Mouse (Mus musculus): Measurements from ENCODE around the gene Gm45785. TPM values are rescaled to one million over a fixed set of nuclear protein-coding genes. Genes with fewer than 3 reads are reported as not detected.

Gene Gm45785
- not detected in 2 replicates for polyA plus RNA-seq (2015; fragmentation: Nextera tagmentation; extraction: Ambion mirVana)

- H3K9me3 ChIP-seq (replicated peaks; ENCODE audit: control insufficient read depth, low read length) = no peaks in the 10 kb centered on the region
- peak within 1 kb of the TSS; percentile 97 for H3K27ac ChIP-seq (ENCODE audit: low read length)
- no peaks in the 10 kb centered on the region for H3K27me3 ChIP-seq (ENCODE audit: control insufficient read depth, insufficient read depth, low read length)
- peak within 1 kb of the TSS; percentile 95 for H3K9ac ChIP-seq (ENCODE audit: low read length)
- H3K4me3 ChIP-seq (replicated peaks; ENCODE audit: low read length) = peak within 1 kb of the TSS; percentile 95
- peaks cover 24% of the 10 kb centered on the region for H3K4me1 ChIP-seq (ENCODE audit: control insufficient read depth, insufficient read depth, low read length)
- peak within 1 kb of the TSS; percentile 98 for H3K4me2 ChIP-seq (ENCODE audit: low read depth, low read length)
- under 1% methylated on average over 51 of the region's 51 CpGs for WGBS
- peak; percentile 80 for ATAC-seq (ENCODE audit: insufficient read depth, low FRiP score)
- H3K36me3 ChIP-seq (ENCODE audit: control insufficient read depth, insufficient read depth, low read length) = peaks cover 21% of the 10 kb centered on the region
Observed at GRCm38 (mm10) chr7:140855860-140856784, at the start of gene Gm45785. Gene Gm45785, minus strand, starts transcription at chr7:140856331.

- Histone ChIP-seq H3K4me3 (replicated peaks; ENCODE audit: low read length) (no peak overlapping the region), H3K4me1 (ENCODE audit: control insufficient read depth, insufficient read depth, low read length) (no peaks in the 10 kb centered on the region), H3K4me2 (ENCODE audit: low read depth, low read length) (no peak overlapping the region), H3K27ac (ENCODE audit: low read length) (no peak overlapping the region), H3K36me3 (ENCODE audit: control insufficient read depth, insufficient read depth, low read length) (no peaks in the 10 kb centered on the region), H3K9ac (ENCODE audit: low read length) (no peak overlapping the region), H3K27me3 (ENCODE audit: control insufficient read depth, insufficient read depth, low read length) (no peaks in the 10 kb centered on the region), H3K9me3 (replicated peaks; ENCODE audit: control insufficient read depth, low read length) (no peaks in the 10 kb centered on the region)
- 71% methylated on average over 2 of the region's 2 CpGs for WGBS
- ATAC-seq (ENCODE audit: insufficient read depth, low FRiP score) = no peak
Observed at GRCm38 (mm10) chr7:140905642-140906081, 49.5 kb upstream of the Gm45785 start.

- peak overlapping the region; percentile 32; the same call in 1 of the 2 replicates for H3K9ac ChIP-seq (ENCODE audit: low read length)
Observed at GRCm38 (mm10) chr7:140903212-140903611, 47.1 kb upstream of the Gm45785 start.

GRCm38 (mm10) chr7:140902036-140902875 is 46.1 kb upstream of the Gm45785 start:
- no peaks in the 10 kb centered on the region for H3K9me3 ChIP-seq (replicated peaks; ENCODE audit: control insufficient read depth, low read length)
- H3K4me3 ChIP-seq (replicated peaks; ENCODE audit: low read length) = no peak overlapping the region
- H3K36me3 ChIP-seq (ENCODE audit: control insufficient read depth, insufficient read depth, low read length) = peaks cover 2% of the 10 kb centered on the region; the same call in 1 of the 2 replicates
- no peak overlapping the region for H3K27ac ChIP-seq (ENCODE audit: low read length)
- ATAC-seq (ENCODE audit: insufficient read depth, low FRiP score) = no peak
- 0 out of 2 replicates have a peak overlapping the region, but pooled peaks have one; percentile 23 for H3K9ac ChIP-seq (ENCODE audit: low read length)
- no peak overlapping the region for H3K4me2 ChIP-seq (ENCODE audit: low read depth, low read length)
- H3K27me3 ChIP-seq (ENCODE audit: control insufficient read depth, insufficient read depth, low read length) = no peaks in the 10 kb centered on the region
- H3K4me1 ChIP-seq (ENCODE audit: control insufficient read depth, insufficient read depth, low read length) = no peaks in the 10 kb centered on the region
- WGBS = 81% methylated on average over 15 of the region's 15 CpGs

More at GRCm38 (mm10) chr7:140903212-140903611, 47.1 kb upstream of the Gm45785 start:
- WGBS = 24% methylated on average over 13 of the region's 13 CpGs
- H3K4me3 ChIP-seq (replicated peaks; ENCODE audit: low read length) = no peak overlapping the region
- no peak overlapping the region for H3K27ac ChIP-seq (ENCODE audit: low read length)
- no peaks in the 10 kb centered on the region for H3K4me1 ChIP-seq (ENCODE audit: control insufficient read depth, insufficient read depth, low read length)
- no peaks in the 10 kb centered on the region for H3K27me3 ChIP-seq (ENCODE audit: control insufficient read depth, insufficient read depth, low read length)
- H3K36me3 ChIP-seq (ENCODE audit: control insufficient read depth, insufficient read depth, low read length) = no peaks in the 10 kb centered on the region
- H3K9me3 ChIP-seq (replicated peaks; ENCODE audit: control insufficient read depth, low read length) = no peaks in the 10 kb centered on the region
- ATAC-seq (ENCODE audit: insufficient read depth, low FRiP score) = peak; percentile 51; the same call in 1 of the 2 replicates
- H3K4me2 ChIP-seq (ENCODE audit: low read depth, low read length) = no peak overlapping the region

GRCm38 (mm10) chr7:140900220-140900619 is 44.1 kb upstream of the Gm45785 start, which contains the start of gene Cox8b:
Gene Cox8b, minus strand, starts transcription at chr7:140900446.
- Histone ChIP-seq H3K4me2 (ENCODE audit: low read depth, low read length) (no peak within 1 kb of the TSS), H3K27me3 (ENCODE audit: control insufficient read depth, insufficient read depth, low read length) (no peaks in the 10 kb centered on the region), H3K27ac (ENCODE audit: low read length) (no peak within 1 kb of the TSS), H3K4me1 (ENCODE audit: control insufficient read depth, insufficient read depth, low read length) (no peaks in the 10 kb centered on the region), H3K4me3 (replicated peaks; ENCODE audit: low read length) (no peak within 1 kb of the TSS), H3K36me3 (ENCODE audit: control insufficient read depth, insufficient read depth, low read length) (peaks cover 3% of the 10 kb centered on the region; the same call in 1 of the 2 replicates), H3K9me3 (replicated peaks; ENCODE audit: control insufficient read depth, low read length) (no peaks in the 10 kb centered on the region), H3K9ac (ENCODE audit: low read length) (0 out of 2 replicates have a peak within 1 kb of the TSS, but pooled peaks have one; percentile 26)
- WGBS = 60% methylated on average over 10 of the region's 10 CpGs
- no peak for ATAC-seq (ENCODE audit: insufficient read depth, low FRiP score)

GRCm38 (mm10) chr7:140899121-140899520 is 43.0 kb upstream of the Gm45785 start:
- Histone ChIP-seq H3K36me3 (ENCODE audit: control insufficient read depth, insufficient read depth, low read length) (peaks cover 10% of the 10 kb centered on the region), H3K9ac (ENCODE audit: low read length) (no peak overlapping the region), H3K9me3 (replicated peaks; ENCODE audit: control insufficient read depth, low read length) (no peaks in the 10 kb centered on the region), H3K4me1 (ENCODE audit: control insufficient read depth, insufficient read depth, low read length) (no peaks in the 10 kb centered on the region), H3K27me3 (ENCODE audit: control insufficient read depth, insufficient read depth, low read length) (no peaks in the 10 kb centered on the region), H3K4me3 (replicated peaks; ENCODE audit: low read length) (no peak overlapping the region), H3K4me2 (ENCODE audit: low read depth, low read length) (no peak overlapping the region), H3K27ac (ENCODE audit: low read length) (no peak overlapping the region)
- WGBS = 67% methylated on average over 3 of the region's 3 CpGs
- no peak for ATAC-seq (ENCODE audit: insufficient read depth, low FRiP score)

GRCm38 (mm10) chr7:140897863-140898262 is 41.7 kb upstream of the Gm45785 start:
- 87% methylated on average over 7 of the region's 7 CpGs for WGBS
- Histone ChIP-seq H3K4me2 (ENCODE audit: low read depth, low read length) (no peak overlapping the region), H3K4me1 (ENCODE audit: control insufficient read depth, insufficient read depth, low read length) (no peaks in the 10 kb centered on the region), H3K9me3 (replicated peaks; ENCODE audit: control insufficient read depth, low read length) (no peaks in the 10 kb centered on the region), H3K36me3 (ENCODE audit: control insufficient read depth, insufficient read depth, low read length) (peaks cover 10% of the 10 kb centered on the region), H3K9ac (ENCODE audit: low read length) (no peak overlapping the region), H3K4me3 (replicated peaks; ENCODE audit: low read length) (no peak overlapping the region), H3K27ac (ENCODE audit: low read length) (no peak overlapping the region), H3K27me3 (ENCODE audit: control insufficient read depth, insufficient read depth, low read length) (no peaks in the 10 kb centered on the region)
- no peak for ATAC-seq (ENCODE audit: insufficient read depth, low FRiP score)

GRCm38 (mm10) chr7:140894611-140895010 is 38.5 kb upstream of the Gm45785 start:
- Histone ChIP-seq H3K4me2 (ENCODE audit: low read depth, low read length) (no peak overlapping the region), H3K4me1 (ENCODE audit: control insufficient read depth, insufficient read depth, low read length) (no peaks in the 10 kb centered on the region), H3K27me3 (ENCODE audit: control insufficient read depth, insufficient read depth, low read length) (no peaks in the 10 kb centered on the region), H3K4me3 (replicated peaks; ENCODE audit: low read length) (no peak overlapping the region), H3K27ac (ENCODE audit: low read length) (no peak overlapping the region), H3K36me3 (ENCODE audit: control insufficient read depth, insufficient read depth, low read length) (peaks cover 21% of the 10 kb centered on the region), H3K9me3 (replicated peaks; ENCODE audit: control insufficient read depth, low read length) (no peaks in the 10 kb centered on the region), H3K9ac (ENCODE audit: low read length) (no peak overlapping the region)
- ATAC-seq (ENCODE audit: insufficient read depth, low FRiP score) = no peak
- 91% methylated on average over 3 of the region's 3 CpGs for WGBS
